Mouse (Mus musculus) hindbrain, postnatal 0 days (tissue): Measurements from ENCODE around the gene Erich4. TPM values are rescaled to one million over a fixed set of nuclear protein-coding genes. Genes with fewer than 3 reads are reported as not detected.

Source experiments
- ATAC-seq: fragments of 200-750 bp; cut with Nextera tagmentation; 2 replicates; pipeline ENCODE4 v1.8.0; 2017; ENCODE audit warnings: mild to moderate bottlenecking, moderate TSS enrichment, moderate library complexity
- DNase-seq: peaks from one replicate; pipeline ENCODE4 v3.0.0-alpha.2; 2015; ENCODE audit warnings: low spot score
- H3K27ac ChIP-seq: fragments of 300-500 bp; sonication (generic); 2 replicates; pipeline ENCODE4 v1.5.1; 2014; ENCODE audit warnings: mild to moderate bottlenecking
- H3K27me3 ChIP-seq: fragments of 300-500 bp; sonication (generic); 2 replicates; pipeline ENCODE4 v1.6.1; 2014; ENCODE audit warnings: low read length, mixed read lengths; ENCODE audit not compliant: insufficient read depth
- H3K36me3 ChIP-seq: fragments of 300-500 bp; sonication (generic); 2 replicates; pipeline ENCODE4 v1.6.1; 2014; ENCODE audit warnings: low read length, mixed read lengths; ENCODE audit not compliant: insufficient read depth
- H3K4me1 ChIP-seq: fragments of 300-500 bp; sonication (generic); 2 replicates; pipeline ENCODE4 v1.6.1; 2014; ENCODE audit warnings: antibody characterized with exemption, low read length, mixed read lengths; ENCODE audit not compliant: insufficient read depth
- H3K4me2 ChIP-seq: fragments of 300-500 bp; sonication (generic); 2 replicates; pipeline ENCODE4 v1.6.1; 2014; ENCODE audit warnings: low read depth, mild to moderate bottlenecking, low read length, moderate library complexity, mixed read lengths
- H3K4me3 ChIP-seq: fragments of 300-500 bp; sonication (generic); 2 replicates; pipeline ENCODE4 v1.5.1; 2014; ENCODE audit warnings: low read length
- H3K9ac ChIP-seq: fragments of 300-500 bp; sonication (generic); replicated peaks from 2 replicates; pipeline ENCODE4 v1.6.1; 2014; ENCODE audit warnings: mild to moderate bottlenecking, low read length, moderate library complexity, mixed read lengths
- H3K9me3 ChIP-seq: fragments of 300-500 bp; sonication (generic); 2 replicates; pipeline ENCODE4 v1.6.1; 2016; ENCODE audit warnings: low read length, mixed read lengths
- CTCF ChIP-seq: IDR thresholded peaks from 2 replicates; pipeline ENCODE4 v1.5.1; 2016; ENCODE audit warnings: antibody characterized with exemption, control low read depth, low read depth
- WGBS: fragments of 180-500 bp; shearing (Covaris S2); extraction: QIAGEN DNeasy Blood & Tissue Kit; methylation state at CpG from one replicate; pipeline ENCODE4 v1.1.7; 2014; 5-methylcytosine and 5-hydroxymethylcytosine counted together
- polyA plus RNA-seq: library from polyadenylated mRNA; unstranded; fragments of >200 nt; fragmentation: Nextera tagmentation; extraction: Ambion mirVana; gene quantifications from 2 replicates; pipeline ENCODE4 v1.2.1, GENCODE M21; 2015
- total RNA-seq: library from RNA; depleted of rRNA; stranded (reverse); fragments of >200 nt; gene quantifications from 2 replicates; pipeline ENCODE4 v1.2.3, GENCODE M21; 2014

Erich4 gene
- total and polyA plus RNA-seq, 2 experiments from 2014 or later = not detected

DNA sequence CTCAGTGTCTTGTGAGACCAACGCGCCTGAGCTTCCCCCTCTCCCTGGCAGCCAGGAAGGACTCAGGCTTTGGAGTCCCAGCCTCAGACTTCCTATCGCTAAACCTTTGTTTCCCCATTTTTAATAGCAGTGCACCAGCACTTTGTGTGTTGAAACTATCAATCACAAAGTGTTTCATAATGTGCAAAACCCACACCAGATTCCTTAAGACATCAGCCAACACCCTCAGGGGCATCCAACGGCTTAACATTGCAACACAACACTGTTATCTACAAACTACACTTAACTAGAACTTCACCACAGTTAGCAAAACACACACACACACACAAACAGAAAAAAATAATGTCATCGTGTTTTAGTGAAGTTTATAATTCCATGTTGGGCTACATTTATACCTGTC is 34.1 kb upstream of the Erich4 start:
- Histone ChIP-seq H3K4me1 (no peaks in the 10 kb centered on the region), H3K4me2 (no peak overlapping the region), H3K9ac (no peak overlapping the region), H3K27ac (no peak overlapping the region), H3K9me3 (no peaks in the 10 kb centered on the region), H3K4me3 (no peak overlapping the region), H3K36me3 (0 out of 2 replicates have a peak, but pooled peaks cover 2% of the 10 kb centered on the region), H3K27me3 (no peaks in the 10 kb centered on the region)
- TF ChIP-seq CTCF = no peak
- 85% methylated on average over 5 of the region's 5 CpGs for WGBS
- ATAC-seq = no peak
- DNase-seq = no peak

GRCm38 (mm10) chr7:25647574-25648123 is 32.0 kb upstream of the Erich4 start:
- Histone ChIP-seq H3K4me3 (no peak overlapping the region), H3K9me3 (no peaks in the 10 kb centered on the region), H3K27ac (no peak overlapping the region), H3K4me1 (no peaks in the 10 kb centered on the region), H3K36me3 (0 out of 2 replicates have a peak, but pooled peaks cover 4% of the 10 kb centered on the region), H3K4me2 (no peak overlapping the region), H3K9ac (no peak overlapping the region), H3K27me3 (no peaks in the 10 kb centered on the region)
- WGBS = 71% methylated on average over 5 of the region's 5 CpGs
- ATAC-seq = no peak
- DNase-seq = no peak
- no peak for TF ChIP-seq CTCF

DNA sequence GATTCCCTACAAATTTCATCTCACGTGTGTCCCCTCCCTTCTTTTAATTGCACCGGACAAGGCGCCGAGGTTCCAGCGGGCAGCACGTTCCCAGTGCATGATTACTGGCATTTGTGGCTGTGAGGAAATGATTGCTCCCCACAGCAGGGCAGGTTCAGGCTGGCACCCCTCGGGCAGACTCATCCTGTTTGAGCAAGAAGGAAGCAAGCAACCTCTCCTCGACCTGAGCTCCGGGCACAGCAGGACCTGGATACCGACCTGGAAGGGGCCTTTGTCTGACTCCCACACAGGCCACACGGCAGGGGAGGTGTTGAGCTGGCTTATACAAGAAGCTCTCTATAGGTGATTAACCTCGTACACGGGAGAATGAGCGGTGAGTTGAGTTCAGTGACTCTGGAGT is 29.4 kb upstream of the Erich4 start:
- Histone ChIP-seq H3K27ac (no peak overlapping the region), H3K9me3 (no peaks in the 10 kb centered on the region), H3K4me3 (no peak overlapping the region), H3K9ac (no peak overlapping the region), H3K4me1 (no peaks in the 10 kb centered on the region), H3K36me3 (peaks cover 10% of the 10 kb centered on the region; the same call in 1 of the 2 replicates), H3K4me2 (no peak overlapping the region), H3K27me3 (no peaks in the 10 kb centered on the region)
- TF ChIP-seq CTCF = no peak
- 46% methylated on average over 14 of the region's 14 CpGs for WGBS
- DNase-seq (no peak), ATAC-seq (no peak)

DNA sequence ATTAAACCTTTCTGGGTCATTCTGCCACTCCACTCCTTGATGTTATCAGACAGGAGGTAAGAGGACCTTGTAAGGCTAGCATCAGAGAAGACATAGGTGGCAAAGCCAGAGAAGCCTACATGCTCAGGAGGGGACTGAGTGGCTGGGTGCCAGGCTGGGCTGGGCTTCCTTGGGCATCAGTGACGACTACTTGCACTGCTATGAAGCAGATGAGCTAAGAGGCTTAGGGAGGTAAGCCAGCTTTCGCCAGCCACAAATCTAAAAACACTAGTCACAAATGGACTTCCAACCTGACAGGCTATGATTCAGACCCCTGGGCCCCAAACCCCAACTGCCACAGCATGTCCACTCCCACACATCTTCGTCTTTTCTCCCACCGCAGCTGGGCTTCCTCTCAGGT is 28.9 kb upstream of the Erich4 start:
- TF ChIP-seq CTCF = no peak
- Histone ChIP-seq H3K9ac (no peak overlapping the region), H3K27me3 (no peaks in the 10 kb centered on the region), H3K36me3 (peaks cover 10% of the 10 kb centered on the region; the same call in 1 of the 2 replicates), H3K27ac (no peak overlapping the region), H3K4me1 (no peaks in the 10 kb centered on the region), H3K4me3 (no peak overlapping the region), H3K9me3 (no peaks in the 10 kb centered on the region), H3K4me2 (no peak overlapping the region)
- 74% methylated on average over 4 of the region's 4 CpGs for WGBS
- ATAC-seq (no peak), DNase-seq (no peak)

- H3K4me3 ChIP-seq = no peak overlapping the region
These were observed 28.4 kb upstream of the Erich4 start for GRCm38 (mm10) chr7:25644136-25644535.

DNA sequence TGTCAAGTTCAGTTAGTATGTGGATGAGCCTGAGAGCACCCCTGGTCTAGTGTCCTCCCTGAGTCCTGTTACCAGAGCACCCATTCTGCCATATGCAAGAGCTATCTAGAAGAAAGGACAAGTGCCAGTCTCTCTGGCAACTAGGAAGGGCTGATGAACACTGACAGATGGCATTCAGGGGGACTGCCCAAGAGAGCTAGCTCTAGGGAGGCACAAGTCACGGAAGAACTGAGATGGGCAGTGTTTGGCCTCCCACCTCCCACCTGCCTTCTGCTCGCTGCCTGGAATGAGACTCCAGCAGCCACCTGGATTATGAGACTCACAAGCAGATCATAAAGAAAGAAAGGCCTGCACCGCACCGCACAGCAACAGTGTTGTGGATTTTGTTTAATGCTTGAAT is 24.1 kb upstream of the Erich4 start:
- Histone ChIP-seq H3K4me2 (no peak overlapping the region), H3K27me3 (no peaks in the 10 kb centered on the region), H3K9ac (no peak overlapping the region), H3K36me3 (peaks cover 12% of the 10 kb centered on the region; the same call in 1 of the 2 replicates), H3K27ac (no peak overlapping the region), H3K9me3 (no peaks in the 10 kb centered on the region), H3K4me3 (no peak overlapping the region), H3K4me1 (no peaks in the 10 kb centered on the region)
- 79% methylated on average over 4 of the region's 4 CpGs for WGBS
- DNase-seq (no peak), ATAC-seq (no peak)
- TF ChIP-seq CTCF = no peak

More at GRCm38 (mm10) chr7:25644136-25644535, 28.4 kb upstream of the Erich4 start:
- DNase-seq = no peak
- Histone ChIP-seq H3K4me2 (no peak overlapping the region), H3K27me3 (no peaks in the 10 kb centered on the region), H3K9ac (no peak overlapping the region), H3K27ac (no peak overlapping the region), H3K36me3 (peaks cover 10% of the 10 kb centered on the region; the same call in 1 of the 2 replicates), H3K9me3 (no peaks in the 10 kb centered on the region), H3K4me1 (no peaks in the 10 kb centered on the region)
- TF ChIP-seq CTCF = no peak
- WGBS = 78% methylated on average over 10 of the region's 10 CpGs
- ATAC-seq = no peak

DNA sequence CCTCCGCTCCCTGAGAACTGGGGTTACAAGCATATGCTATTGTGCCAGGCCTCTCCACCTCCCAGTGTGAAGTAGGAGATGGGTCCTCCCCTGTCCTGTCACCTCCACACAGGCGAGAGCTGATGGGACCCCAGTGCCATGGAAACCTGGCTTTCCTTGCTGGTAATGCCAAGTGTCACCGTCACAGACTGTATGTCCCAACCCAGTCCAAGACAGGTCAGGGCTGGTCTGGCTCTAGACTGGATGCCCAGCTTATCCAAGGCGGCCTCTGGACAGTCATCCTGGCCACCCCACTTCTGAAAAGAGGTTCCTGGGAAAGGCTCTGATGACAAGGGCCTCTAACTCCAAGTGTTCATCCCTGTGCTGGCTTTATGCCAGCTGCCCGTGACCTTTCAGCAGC is 21.4 kb upstream of the Erich4 start:
- ATAC-seq (no peak), DNase-seq (no peak)
- H3K27ac ChIP-seq = no peak overlapping the region
- TF ChIP-seq CTCF = no peak
- H3K4me2 ChIP-seq = no peak overlapping the region
- H3K4me1 ChIP-seq = no peaks in the 10 kb centered on the region
- H3K27me3 ChIP-seq = no peaks in the 10 kb centered on the region
- H3K36me3 ChIP-seq = peaks cover 18% of the 10 kb centered on the region
- H3K9ac ChIP-seq = no peak overlapping the region
- WGBS = 88% methylated on average over 5 of the region's 5 CpGs
- H3K9me3 ChIP-seq = no peaks in the 10 kb centered on the region
- no peak overlapping the region for H3K4me3 ChIP-seq
